In the genomic region with DNA sequence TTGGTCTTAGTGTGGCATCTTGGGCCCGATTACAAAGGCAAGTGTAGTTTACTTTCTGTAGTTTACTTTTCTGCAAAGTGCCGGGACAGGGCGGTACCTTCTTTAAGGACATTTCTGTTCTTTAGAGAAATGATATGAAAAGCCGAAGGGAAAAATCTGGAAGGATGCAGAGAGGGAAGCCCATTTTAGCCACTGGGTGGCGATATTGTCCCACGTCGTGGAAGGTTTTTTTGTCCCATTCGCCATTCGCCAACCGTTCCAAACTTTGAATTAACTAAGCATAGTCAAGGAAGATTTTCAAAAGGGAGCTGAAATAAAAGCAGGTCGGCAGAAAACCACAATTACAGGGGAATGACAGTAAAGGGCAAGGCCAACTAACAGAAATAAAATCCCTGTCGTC, we compare ENCODE assay signal across 8 mouse cellular contexts. TPM values are rescaled to one million over a fixed set of nuclear protein-coding genes. Genes with fewer than 3 reads are reported as not detected.
DNase-seq lines count a peak whose midpoint lies in the region; ATAC-seq and TF ChIP-seq lines count a peak whose summit lies in the region.

No protein-coding gene starts in this region.

- H3K27me3 ChIP-seq in cerebellum, adult 2 months (ENCODE audit: control insufficient read depth, insufficient read depth, low read length): no peaks in the 10 kb centered on the region
- H3K27me3 ChIP-seq in hindbrain, embryonic 13.5 days: no peaks in the 10 kb centered on the region
- peaks cover 2% of the 10 kb centered on the region for H3K27me3 ChIP-seq in megakaryocyte, embryonic 14.5 days (replicated peaks)

- no peak for ATAC-seq in cerebellum, adult (ENCODE audit: insufficient number of reproducible peaks, low FRiP score, low TSS enrichment)
- no peak for ATAC-seq in hindbrain, embryonic 13.5 days (ENCODE audit: low FRiP score)

- H3K4me2 ChIP-seq in hindbrain, embryonic 13.5 days: 0 out of 2 replicates have a peak overlapping the region, but pooled peaks have one; percentile 19

- H3K9me3 ChIP-seq in hindbrain, embryonic 13.5 days: no peaks in the 10 kb centered on the region
- no peaks in the 10 kb centered on the region for H3K9me3 ChIP-seq in megakaryocyte, embryonic 14.5 days

- H3K4me3 ChIP-seq in cerebellum, adult 2 months (replicated peaks; ENCODE audit: insufficient read depth, low read depth, low read length): no peak overlapping the region
- no peak overlapping the region for H3K4me3 ChIP-seq in hindbrain, embryonic 13.5 days
- peak overlapping the region; percentile 76 for H3K4me3 ChIP-seq in megakaryocyte, embryonic 14.5 days (replicated peaks)

- WGBS in cerebellum, adult 2 months: 5% methylated on average over 12 of the region's 12 CpGs
- 5% methylated on average over 12 of the region's 12 CpGs for WGBS in hindbrain, embryonic 13.5 days

- no peaks in the 10 kb centered on the region for H3K36me3 ChIP-seq in hindbrain, embryonic 13.5 days
- H3K36me3 ChIP-seq in megakaryocyte, embryonic 14.5 days (replicated peaks; ENCODE audit: low read length): no peaks in the 10 kb centered on the region

- no peak overlapping the region for H3K27ac ChIP-seq in cerebellum, adult 2 months (ENCODE audit: insufficient read depth, low read length)
- no peak overlapping the region for H3K27ac ChIP-seq in hindbrain, embryonic 13.5 days

- TF ChIP-seq POLR2A in cerebellum, adult 2 months (IDR thresholded peaks at IDR 0.05; ENCODE audit: borderline replicate concordance, insufficient read depth, low read length): no peak

- no peaks in the 10 kb centered on the region for H3K4me1 ChIP-seq in cerebellum, adult 2 months (ENCODE audit: control insufficient read depth, insufficient read depth, low read length)
- H3K4me1 ChIP-seq in hindbrain, embryonic 13.5 days (replicated peaks): peaks cover 2% of the 10 kb centered on the region
- peaks cover 5% of the 10 kb centered on the region for H3K4me1 ChIP-seq in megakaryocyte, embryonic 14.5 days

- no peak overlapping the region for H3K9ac ChIP-seq in hindbrain, embryonic 13.5 days

- TF ChIP-seq CTCF in cerebellum, adult 2 months (IDR thresholded peaks at IDR 0.05; ENCODE audit: borderline replicate concordance, insufficient read depth, low read depth, low read length): peak; percentile 79

- DNase-seq in cerebellum, adult 11 months: peak; percentile 42
- peak; percentile 53 to 75 for DNase-seq in cerebellum, adult 2 months
- peak; percentile 27 to 90 for DNase-seq in frontal cortex, adult 2 months (ENCODE audit: extremely low spot score in 1 of 2, low spot score in 1 of 2)
- DNase-seq in layer of hippocampus, postnatal 14 days (ENCODE audit: low spot score in 2 of 2): peak; percentile 79 to 84
- DNase-seq in right cerebral cortex, postnatal 4 days: peak; percentile 92

RNA-seq across cellular contexts. Expression of a gene that starts 13.3 kb away (rescaled TPM):
- 8.4 and 8.8 TPM in 2 replicates for polyA plus RNA-seq in cerebellum, adult 2 months (2012; rRNA removed)
- polyA plus RNA-seq in frontal cortex, adult 2 months (2012; rRNA removed): 5.9 and 7.3 TPM in 2 replicates
- polyA plus RNA-seq in hindbrain, embryonic 13.5 days (2015; fragmentation: Nextera tagmentation; extraction: Ambion mirVana): 14.0 and 14.5 TPM in 2 replicates
- total RNA-seq in layer of hippocampus, postnatal 14 days (2021): 1 to 10 TPM; 5.4 to 6.4 TPM
- polyA plus RNA-seq in megakaryocyte, embryonic 14.5 days (2012; ENCODE audit: insufficient read depth, low replicate concordance): 0.53 TPM in 1 of 2 replicates, not detected in the other

RNA-seq across cellular contexts. Expression of a gene that starts 38.5 kb away (rescaled TPM):
- 0.25 and 0.63 TPM in 2 replicates for polyA plus RNA-seq in cerebellum, adult 2 months (2012; rRNA removed)
- polyA plus RNA-seq in frontal cortex, adult 2 months (2012; rRNA removed): 1.4 and 2.0 TPM in 2 replicates
- 0.27 and 0.53 TPM in 2 replicates for polyA plus RNA-seq in hindbrain, embryonic 13.5 days (2015; fragmentation: Nextera tagmentation; extraction: Ambion mirVana)
- not detected for total RNA-seq in layer of hippocampus, postnatal 14 days (2021)
- polyA plus RNA-seq in megakaryocyte, embryonic 14.5 days (2012; ENCODE audit: insufficient read depth, low replicate concordance): not detected in 2 replicates

Comparison
In these comparisons a context has a peak if more than half of its experiments do, and no peak if none do; other contexts are left out.
1. DNase-seq: peak in every context shown above with its lines; median percentile 92 in right cerebral cortex, postnatal 4 days; 82 in layer of hippocampus, postnatal 14 days; 64 in cerebellum, adult 2 months; 58 in frontal cortex, adult 2 months; 42 in cerebellum, adult 11 months.